Mouse (Mus musculus): Measurements from ENCODE around the gene Zfp786. TPM values are rescaled to one million over a fixed set of nuclear protein-coding genes. Genes with fewer than 3 reads are reported as not detected.

Gene Zfp786
- polyA plus RNA-seq, 1 experiment from 2014 or later, result 4.7 TPM

MicroRNA genes within 50 kb of the gene (microRNA counts, 519-probe panel; counts per million panel counts)
- not detected for microRNA mmu-miR-704

Small RNAs within 50 kb of the gene (microRNA-seq; reads per million reads assigned to microRNA genes)
- 1.2 reads per million for gene Mir704

Other genes with a start within 250 kb of the Zfp786 start
- 172 and 179 TPM in 2 replicates for gene Ezh2, start 235.5 kb downstream of the Zfp786 start, polyA plus RNA-seq (2014; fragmentation: Nextera tagmentation; extraction: Ambion mirVana)
- 322 and 336 TPM in 2 replicates for gene Pdia4, start 17.4 kb downstream of the Zfp786 start, polyA plus RNA-seq (2014; fragmentation: Nextera tagmentation; extraction: Ambion mirVana)
- 9.0 and 9.3 TPM in 2 replicates for gene Zfp398, start 4.8 kb upstream of the Zfp786 start, polyA plus RNA-seq (2014; fragmentation: Nextera tagmentation; extraction: Ambion mirVana)
- gene Zfp282, start 46.3 kb upstream of the Zfp786 start, polyA plus RNA-seq (2014; fragmentation: Nextera tagmentation; extraction: Ambion mirVana), result 12.9 and 16.1 TPM in 2 replicates
- gene Zfp212, start 89.6 kb upstream of the Zfp786 start, polyA plus RNA-seq (2014; fragmentation: Nextera tagmentation; extraction: Ambion mirVana), result 14.7 and 16.5 TPM in 2 replicates
- gene Zfp956, start 122.5 kb upstream of the Zfp786 start, polyA plus RNA-seq (2014; fragmentation: Nextera tagmentation; extraction: Ambion mirVana), result 8.8 and 11.9 TPM in 2 replicates
- gene Zfp777, start 218.0 kb upstream of the Zfp786 start, polyA plus RNA-seq (2014; fragmentation: Nextera tagmentation; extraction: Ambion mirVana), result 9.3 and 9.8 TPM in 2 replicates

Data from limb, embryonic 11.5 days (tissue).